Mouse (Mus musculus) liver, embryonic 14.5 days (tissue): Measurements from ENCODE around the gene Kcnt2. TPM values are rescaled to one million over a fixed set of nuclear protein-coding genes. Genes with fewer than 3 reads are reported as not detected.

Experiments
- ATAC-seq: fragments of 200-750 bp; cut with Nextera tagmentation; 2 replicates; pipeline ENCODE4 v1.8.0; 2017; ENCODE audit warnings: moderate number of reproducible peaks, mild to moderate bottlenecking, moderate library complexity; ENCODE audit not compliant: insufficient read depth
- DNase-seq, 3 experiments: peaks; one replicate each; pipeline ENCODE4 v3.0.0-alpha.2; 2012 to 2013; ENCODE audit warnings: low read depth in 3 of 3, low spot score in 3 of 3
- H3K27ac ChIP-seq: fragments of 300-500 bp; sonication (generic); 2 replicates; pipeline ENCODE4 v1.5.1; 2014; ENCODE audit warnings: moderate library complexity, mild to moderate bottlenecking, control low read depth, inconsistent platforms
- H3K27me3 ChIP-seq: fragments of 300-500 bp; sonication (generic); 2 replicates; pipeline ENCODE4 v1.6.1; 2014; ENCODE audit warnings: mild to moderate bottlenecking, low read length, moderate library complexity; ENCODE audit not compliant: control insufficient read depth, insufficient read depth
- H3K36me3 ChIP-seq: fragments of 300-500 bp; sonication (generic); replicated peaks from 2 replicates; pipeline ENCODE4 v1.6.1; 2014; ENCODE audit warnings: low read depth; ENCODE audit not compliant: control insufficient read depth, insufficient read depth
- H3K4me1 ChIP-seq, 2 experiments: fragments of 200-500 bp in 1 of 2; fragments of 300-500 bp in 1 of 2; sonication (generic) in 1 of 2; replicated peaks; 2 replicates each; pipeline ENCODE4 v1.6.1; 2012 to 2014; ENCODE audit warnings: antibody characterized with exemption in 1 of 2, inconsistent platforms in 1 of 2, low read length in 1 of 2; ENCODE audit not compliant: control insufficient read depth in 2 of 2, insufficient read depth in 2 of 2
- H3K4me2 ChIP-seq: fragments of 300-500 bp; sonication (generic); 2 replicates; pipeline ENCODE4 v1.6.1; 2014; ENCODE audit warnings: low read depth, mild to moderate bottlenecking, control low read depth, moderate library complexity
- H3K4me3 ChIP-seq, 2 experiments: fragments of 200-500 bp in 1 of 2; fragments of 300-500 bp in 1 of 2; sonication (generic) in 1 of 2; 2 replicates each; pipeline ENCODE4 v1.5.1; 2012 to 2014; ENCODE audit warnings: low read depth in 2 of 2, low read length in 2 of 2, mild to moderate bottlenecking in 2 of 2, control low read depth in 1 of 2, inconsistent platforms in 1 of 2, moderate library complexity in 1 of 2; ENCODE audit not compliant: insufficient read depth in 1 of 2
- H3K9ac ChIP-seq: fragments of 300-500 bp; sonication (generic); replicated peaks from 2 replicates; pipeline ENCODE4 v1.6.1; 2014; ENCODE audit warnings: mild to moderate bottlenecking, control low read depth, moderate library complexity
- H3K9me3 ChIP-seq: fragments of 300-500 bp; sonication (generic); 2 replicates; pipeline ENCODE4 v1.6.1; 2016; ENCODE audit warnings: low read length, mixed read lengths; ENCODE audit not compliant: control insufficient read depth
- CTCF ChIP-seq: IDR thresholded peaks from 2 replicates; pipeline ENCODE4 v1.5.1; 2016; ENCODE audit warnings: antibody characterized with exemption, low read depth, control low read depth
- EP300 ChIP-seq: IDR thresholded peaks from 2 replicates; pipeline ENCODE4 v1.6.1; 2016; ENCODE audit warnings: antibody characterized with exemption, low read depth
- WGBS: fragments of 180-500 bp; shearing (Covaris S2); extraction: QIAGEN DNeasy Blood & Tissue Kit; methylation state at CpG from one replicate; pipeline ENCODE4 v1.1.7; 2014; ENCODE audit not compliant: insufficient replicate concordance; 5-methylcytosine and 5-hydroxymethylcytosine counted together
- polyA plus RNA-seq, 2 experiments: library from polyadenylated mRNA; depleted of rRNA in 1 of 2; stranded (reverse) in 1 of 2; unstranded in 1 of 2; fragments of >200 nt; fragmentation: Nextera tagmentation in 1 of 2; extraction: Ambion mirVana in 1 of 2; gene quantifications; 2 replicates each; pipeline versions ENCODE4 v1.2.1 to v1.2.3; 2012 to 2014

The Kcnt2 gene
- polyA plus RNA-seq, 2 experiments = 0.04 to 0.07 TPM

DNA sequence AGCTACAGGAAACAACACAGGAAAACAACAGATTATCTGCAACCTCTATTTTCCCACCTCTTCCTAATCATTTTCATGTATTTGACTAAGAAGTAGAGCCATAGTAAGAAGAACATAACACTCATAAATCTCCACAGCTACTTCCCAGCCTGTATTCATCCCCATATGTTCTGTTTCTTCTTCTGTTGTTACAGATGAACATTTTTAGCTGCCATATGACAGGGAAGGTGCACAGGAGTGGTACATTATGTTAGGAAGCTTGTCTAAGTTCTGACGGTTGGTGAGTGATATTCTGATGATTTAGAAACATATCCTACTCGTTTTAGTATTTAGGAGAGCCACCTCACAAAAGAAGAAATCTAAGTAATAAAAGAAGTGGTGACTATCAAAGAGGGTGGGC is 231.0 kb downstream of the Kcnt2 start:
- ATAC-seq = no peak
- Histone ChIP-seq H3K4me2 (no peak overlapping the region), H3K9me3 (no peaks in the 10 kb centered on the region), H3K36me3 (no peaks in the 10 kb centered on the region), H3K4me1 (no peaks in the 10 kb centered on the region), H3K27ac (no peak overlapping the region), H3K9ac (no peak overlapping the region), H3K27me3 (no peaks in the 10 kb centered on the region), H3K4me3 (no peak overlapping the region)
- DNase-seq = no peak
- TF ChIP-seq CTCF (no peak), EP300 (no peak)
- WGBS = 36% methylated on average over 2 of the region's 2 CpGs

DNA sequence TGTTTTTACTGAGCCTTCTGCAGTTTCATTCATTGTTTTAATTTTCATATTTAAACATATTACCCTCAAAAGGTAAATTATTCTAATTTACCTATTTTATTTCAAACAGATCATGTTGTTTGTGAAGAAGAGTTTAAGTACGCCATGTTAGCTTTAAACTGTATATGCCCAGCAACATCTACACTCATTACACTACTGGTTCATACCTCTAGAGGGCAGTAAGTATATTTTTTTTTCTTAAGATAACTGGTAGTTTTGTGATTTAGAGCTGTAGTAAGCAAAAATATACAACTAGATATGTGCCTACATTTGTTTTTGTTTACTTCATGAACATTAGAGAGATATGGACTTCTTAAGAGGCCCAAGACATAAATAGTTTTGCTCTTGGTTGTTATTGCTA is 238.1 kb downstream of the Kcnt2 start:
- H3K36me3 ChIP-seq = no peaks in the 10 kb centered on the region
- H3K4me1 ChIP-seq = no peaks in the 10 kb centered on the region
- no peak overlapping the region for H3K4me2 ChIP-seq
- ATAC-seq = no peak
- no peak for DNase-seq
- TF ChIP-seq CTCF (no peak), EP300 (no peak)
- no peaks in the 10 kb centered on the region for H3K9me3 ChIP-seq
- no peaks in the 10 kb centered on the region for H3K27me3 ChIP-seq
- 58% methylated on average over 1 of the region's 1 CpGs for WGBS
- H3K9ac ChIP-seq = no peak overlapping the region
- H3K27ac ChIP-seq = no peak overlapping the region
- no peak overlapping the region for H3K4me3 ChIP-seq

- Histone ChIP-seq H3K27me3 (no peaks in the 10 kb centered on the region), H3K4me2 (no peak overlapping the region), H3K4me3 (no peak overlapping the region), H3K9me3 (no peaks in the 10 kb centered on the region), H3K36me3 (no peaks in the 10 kb centered on the region), H3K27ac (no peak overlapping the region), H3K9ac (no peak overlapping the region), H3K4me1 (no peaks in the 10 kb centered on the region)
- ATAC-seq (no peak), DNase-seq (no peak)
- WGBS = 40% methylated on average over 2 of the region's 2 CpGs
- TF ChIP-seq CTCF = no peak
- no peak for TF ChIP-seq EP300
Observed at GRCm38 (mm10) chr1:140489816-140490215, 243.9 kb downstream of the Kcnt2 start.

GRCm38 (mm10) chr1:140491406-140491805 is 245.4 kb downstream of the Kcnt2 start:
- Histone ChIP-seq H3K36me3 (no peaks in the 10 kb centered on the region), H3K9ac (no peak overlapping the region), H3K4me2 (no peak overlapping the region), H3K27me3 (no peaks in the 10 kb centered on the region), H3K4me1 (no peaks in the 10 kb centered on the region), H3K27ac (no peak overlapping the region), H3K9me3 (no peaks in the 10 kb centered on the region), H3K4me3 (no peak overlapping the region)
- no peak for TF ChIP-seq EP300
- TF ChIP-seq CTCF = no peak
- DNase-seq (no peak), ATAC-seq (no peak)
- 69% methylated on average over 1 of the region's 1 CpGs for WGBS

DNA sequence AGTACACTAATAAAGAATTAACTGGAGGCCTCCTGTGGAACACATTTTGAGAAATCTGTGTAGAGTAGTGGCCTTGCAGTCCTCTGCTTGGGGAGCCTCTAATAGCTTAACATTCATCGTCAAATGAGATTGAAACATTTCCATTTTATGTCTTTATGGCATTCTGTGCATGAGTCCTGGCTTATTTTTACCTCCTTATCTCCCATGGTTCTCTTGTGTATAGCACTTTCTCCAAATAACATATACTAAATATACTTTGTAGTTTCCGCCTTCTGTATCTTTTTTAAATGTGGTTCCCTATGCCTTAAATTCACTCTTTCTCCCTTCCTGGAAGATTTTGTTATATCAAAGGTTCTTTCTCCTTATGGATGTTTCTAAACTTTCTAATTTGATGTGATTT is 246.3 kb downstream of the Kcnt2 start:
- Histone ChIP-seq H3K4me3 (no peak overlapping the region), H3K27me3 (no peaks in the 10 kb centered on the region), H3K27ac (no peak overlapping the region), H3K9ac (no peak overlapping the region), H3K9me3 (no peaks in the 10 kb centered on the region), H3K4me2 (no peak overlapping the region), H3K4me1 (no peaks in the 10 kb centered on the region), H3K36me3 (no peaks in the 10 kb centered on the region)
- ATAC-seq (no peak), DNase-seq (no peak)
- no peak for TF ChIP-seq CTCF
- no peak for TF ChIP-seq EP300
- 68% methylated on average over 2 of the region's 2 CpGs for WGBS

- no peaks in the 10 kb centered on the region for H3K9me3 ChIP-seq
- no peak overlapping the region for H3K27ac ChIP-seq
- ATAC-seq = no peak
- no peaks in the 10 kb centered on the region for H3K36me3 ChIP-seq
- no peak for TF ChIP-seq EP300
- no peak for TF ChIP-seq CTCF
- H3K9ac ChIP-seq = no peak overlapping the region
- no peak for DNase-seq
- no peaks in the 10 kb centered on the region for H3K27me3 ChIP-seq
- H3K4me3 ChIP-seq = no peak overlapping the region
- no peak overlapping the region for H3K4me2 ChIP-seq
- H3K4me1 ChIP-seq = no peaks in the 10 kb centered on the region
Observed at GRCm38 (mm10) chr1:140513451-140513850, 267.5 kb downstream of the Kcnt2 start.
